Comparison of ENCODE assay signal across 18 mouse cellular contexts in genomic region chr12:83033171-83033835, GRCm38 (mm10).
DNase-seq lines count a peak whose midpoint lies in the region; ATAC-seq lines count a peak whose summit lies in the region.
"Had no signal": no experiment of that assay in that cellular context is flagged by ENCODE, and none has a peak within 500 bp of the region (broad histone marks: within the 10 kb centered on the region; RNA-seq: fewer than 3 reads in every experiment).

No protein-coding gene starts in this region.

- no peak overlapping the region for H3K4me2 ChIP-seq in hindbrain, embryonic 14.5 days (replicated peaks)
- no peak overlapping the region for H3K4me2 ChIP-seq in hindbrain, embryonic 11.5 days (replicated peaks; ENCODE audit: low read depth, low read length)
- no peak overlapping the region for H3K4me2 ChIP-seq in hindbrain, embryonic 16.5 days (ENCODE audit: low read length)
- H3K4me2 ChIP-seq: embryonic facial prominence, embryonic 12.5 days; forebrain, embryonic 15.5 days; heart, embryonic 15.5 days had no signal

- peak overlapping the region; percentile 45; the same call in 1 of the 2 replicates for H3K27ac ChIP-seq in hindbrain, embryonic 14.5 days
- no peak overlapping the region for H3K27ac ChIP-seq in hindbrain, embryonic 11.5 days (ENCODE audit: low read depth, low read length)
- no peak overlapping the region for H3K27ac ChIP-seq in hindbrain, embryonic 16.5 days (ENCODE audit: low read depth, low read length)
- H3K27ac ChIP-seq: embryonic facial prominence, embryonic 12.5 days; forebrain, embryonic 15.5 days; heart, embryonic 15.5 days had no signal

- no peaks in the 10 kb centered on the region for H3K36me3 ChIP-seq in hindbrain, embryonic 14.5 days (replicated peaks; ENCODE audit: control insufficient read depth, insufficient read depth)
- no peaks in the 10 kb centered on the region for H3K36me3 ChIP-seq in hindbrain, embryonic 11.5 days (ENCODE audit: control insufficient read depth, insufficient read depth, low read length)
- no peaks in the 10 kb centered on the region for H3K36me3 ChIP-seq in hindbrain, embryonic 16.5 days (ENCODE audit: control insufficient read depth, insufficient read depth, low read length)
- H3K36me3 ChIP-seq: embryonic facial prominence, embryonic 12.5 days; forebrain, embryonic 15.5 days; heart, embryonic 15.5 days had no signal

- WGBS in hindbrain, embryonic 14.5 days = 53% methylated on average over 7 of the region's 7 CpGs
- WGBS in hindbrain, embryonic 11.5 days = 68% methylated on average over 7 of the region's 7 CpGs
- WGBS in hindbrain, embryonic 16.5 days = 53% methylated on average over 7 of the region's 7 CpGs

- DNase-seq in cerebellum, postnatal 10 days = peak; percentile 46 to 57
- no peak for DNase-seq in cerebellum, adult 9-10 months
- DNase-seq in hindbrain, embryonic 14.5 days (ENCODE audit: low spot score) = no peak
- no peak for DNase-seq in hindbrain, embryonic 11.5 days (ENCODE audit: low spot score)
- peak; percentile 8 for DNase-seq in 3134 (ENCODE audit: extremely low read depth, insufficient read length, low spot score)
- DNase-seq in kidney, postnatal 25 days = no peak
- DNase-seq: adrenal gland, adult 2 months; cerebellum, adult 11-12 months; cerebellum, adult 9-11 months; gastrocnemius, postnatal 36 days; heart, adult 11 months; heart, postnatal 14 days; kidney, adult 11 months had no signal

- no peak overlapping the region for H3K4me3 ChIP-seq in hindbrain, embryonic 14.5 days (replicated peaks; ENCODE audit: low read length)
- H3K4me3 ChIP-seq in hindbrain, embryonic 11.5 days (ENCODE audit: low read depth, low read length) = no peak overlapping the region
- no peak overlapping the region for H3K4me3 ChIP-seq in hindbrain, embryonic 16.5 days (ENCODE audit: low read length)
- H3K4me3 ChIP-seq: embryonic facial prominence, embryonic 12.5 days; forebrain, embryonic 15.5 days; heart, embryonic 15.5 days had no signal

- ATAC-seq in hindbrain, embryonic 14.5 days (ENCODE audit: low FRiP score) = 0 out of 2 replicates have a peak, but pooled peaks have one; percentile 31
- ATAC-seq in hindbrain, embryonic 11.5 days (ENCODE audit: low FRiP score) = no peak
- ATAC-seq in hindbrain, embryonic 16.5 days = peak; percentile 60; the same call in 1 of the 2 replicates
- ATAC-seq: forebrain, embryonic 15.5 days had no signal

- no peaks in the 10 kb centered on the region for H3K27me3 ChIP-seq in hindbrain, embryonic 14.5 days (ENCODE audit: control insufficient read depth, insufficient read depth, low read length)
- no peaks in the 10 kb centered on the region for H3K27me3 ChIP-seq in hindbrain, embryonic 11.5 days (ENCODE audit: control insufficient read depth, insufficient read depth, low read length)
- H3K27me3 ChIP-seq in hindbrain, embryonic 16.5 days (replicated peaks; ENCODE audit: control insufficient read depth, insufficient read depth, low read length) = no peaks in the 10 kb centered on the region
- H3K27me3 ChIP-seq: CH12.LX; embryonic facial prominence, embryonic 12.5 days; forebrain, embryonic 15.5 days; heart, embryonic 15.5 days had no signal

- peaks cover 11% of the 10 kb centered on the region for H3K4me1 ChIP-seq in hindbrain, embryonic 14.5 days (replicated peaks; ENCODE audit: control insufficient read depth, insufficient read depth, low read length)
- no peaks in the 10 kb centered on the region; the same call in 1 of the 2 replicates for H3K4me1 ChIP-seq in hindbrain, embryonic 11.5 days (replicated peaks; ENCODE audit: control insufficient read depth, insufficient read depth, low read length)
- peaks cover 11% of the 10 kb centered on the region for H3K4me1 ChIP-seq in hindbrain, embryonic 16.5 days (ENCODE audit: control insufficient read depth, insufficient read depth, low read depth, low read length)
- H3K4me1 ChIP-seq: embryonic facial prominence, embryonic 12.5 days had no signal

- no peaks in the 10 kb centered on the region for H3K9me3 ChIP-seq in hindbrain, embryonic 14.5 days (ENCODE audit: control insufficient read depth, low read length)
- no peaks in the 10 kb centered on the region for H3K9me3 ChIP-seq in hindbrain, embryonic 11.5 days (ENCODE audit: control insufficient read depth, low read length)
- no peaks in the 10 kb centered on the region for H3K9me3 ChIP-seq in hindbrain, embryonic 16.5 days (ENCODE audit: control insufficient read depth, low read length)
- H3K9me3 ChIP-seq: embryonic facial prominence, embryonic 12.5 days; forebrain, embryonic 15.5 days; heart, embryonic 15.5 days had no signal

- H3K9ac ChIP-seq in hindbrain, embryonic 14.5 days = no peak overlapping the region
- H3K9ac ChIP-seq in hindbrain, embryonic 11.5 days (ENCODE audit: low read depth, low read length) = no peak overlapping the region
- H3K9ac ChIP-seq in hindbrain, embryonic 16.5 days (ENCODE audit: low read depth, low read length) = no peak overlapping the region; the same call in 1 of the 2 replicates
- H3K9ac ChIP-seq: embryonic facial prominence, embryonic 12.5 days; forebrain, embryonic 15.5 days; heart, embryonic 15.5 days had no signal

Comparison
In these comparisons a context has a peak if more than half of its experiments do, and no peak if none do; other contexts are left out.
1. DNase-seq: peak in cerebellum, postnatal 10 days (2 of 2) and 3134 (single experiment); none in cerebellum, adult 9-10 months (single experiment), hindbrain, embryonic 14.5 days (single experiment), hindbrain, embryonic 11.5 days (single experiment) and kidney, postnatal 25 days (0 of 2).